Mouse (Mus musculus) C2C12 (cell line): ENCODE data around the gene Mat2a. TPM values are rescaled to one million over a fixed set of nuclear protein-coding genes. Genes with fewer than 3 reads are reported as not detected.

Experiments used
- H3K27me3 ChIP-seq: one replicate; pipeline ENCODE4 v1.6.1; 2011; ENCODE audit not compliant: control insufficient read depth, insufficient read depth, insufficient read length
- H3K36me3 ChIP-seq: one replicate; pipeline ENCODE4 v1.6.1; 2011; ENCODE audit not compliant: control insufficient read depth, insufficient read depth
- H3K4me3 ChIP-seq: one replicate; pipeline ENCODE4 v1.5.1; 2011; ENCODE audit warnings: mild to moderate bottlenecking, control low read depth; ENCODE audit not compliant: poor library complexity, insufficient read depth, severe bottlenecking
- H3K79me2 ChIP-seq: one replicate; pipeline ENCODE4 v1.6.1; 2011; ENCODE audit not compliant: control insufficient read depth, insufficient read depth
- H3K79me3 ChIP-seq: one replicate; pipeline ENCODE4 v1.6.1; 2011; ENCODE audit warnings: low read depth, control low read depth
- H3ac ChIP-seq: one replicate; pipeline ENCODE3; 2011; ENCODE audit warnings: low read depth; ENCODE audit not compliant: control insufficient read depth, insufficient read length
- CEBPB ChIP-seq: IDR thresholded peaks from one replicate; pipeline ENCODE4 v1.6.1; 2011; ENCODE audit warnings: low read depth, mild to moderate bottlenecking, control low read depth, moderate library complexity
- CTCF ChIP-seq: IDR thresholded peaks from one replicate; pipeline ENCODE4 v1.5.1; 2011; ENCODE audit not compliant: control insufficient read depth, insufficient read depth, insufficient read length
- FOSL1 ChIP-seq: IDR thresholded peaks from one replicate; pipeline ENCODE4 v1.8.0; 2011; ENCODE audit warnings: mild to moderate bottlenecking, low read length; ENCODE audit not compliant: poor library complexity, insufficient read depth, severe bottlenecking
- MAX ChIP-seq: IDR thresholded peaks from one replicate; pipeline ENCODE4 v1.6.1; 2011; ENCODE audit warnings: mild to moderate bottlenecking, control low read depth
- MYOD1 ChIP-seq: IDR thresholded peaks from one replicate; pipeline ENCODE4 v1.6.1; 2011; ENCODE audit warnings: low read depth; ENCODE audit not compliant: control insufficient read depth, insufficient read length
- MYOG ChIP-seq: IDR thresholded peaks from one replicate; pipeline ENCODE4 v1.6.1; 2011; ENCODE audit not compliant: control insufficient read depth, insufficient read length; ENCODE audit errors: extremely low read depth
- USF1 ChIP-seq: IDR thresholded peaks from one replicate; pipeline ENCODE4 v1.6.1; 2011; ENCODE audit warnings: low read depth, mild to moderate bottlenecking, control low read depth, moderate library complexity
- polyA plus RNA-seq: library from polyadenylated mRNA; unstranded; fragments of >200 nt; fragmentation: generic; extraction: Trizol; gene quantifications from one replicate; pipeline ENCODE4 v1.2.1, GENCODE M21; 2012; ENCODE audit warnings: missing spikeins

Mat2a gene
- polyA plus RNA-seq, 1 experiment, result 165 TPM

GRCm38 (mm10) chr6:72405356-72405755, 34.0 kb downstream of the Mat2a start:
- H3K79me2 ChIP-seq, result no peaks in the 10 kb centered on the region
- no peaks in the 10 kb centered on the region for H3K79me3 ChIP-seq
- TF ChIP-seq MYOG, result no peak
- TF ChIP-seq CEBPB, result no peak
- no peak for TF ChIP-seq USF1
- TF ChIP-seq CTCF, result no peak
- TF ChIP-seq MYOD1, result no peak
- TF ChIP-seq MAX, result no peak
- TF ChIP-seq FOSL1, result no peak
- no peaks in the 10 kb centered on the region for H3K27me3 ChIP-seq
- no peaks in the 10 kb centered on the region for H3K36me3 ChIP-seq
- H3ac ChIP-seq, result no peak overlapping the region
- no peak overlapping the region for H3K4me3 ChIP-seq

- Histone ChIP-seq H3K36me3 (no peaks in the 10 kb centered on the region), H3K27me3 (no peaks in the 10 kb centered on the region), H3ac (no peak overlapping the region), H3K79me2 (no peaks in the 10 kb centered on the region), H3K79me3 (no peaks in the 10 kb centered on the region), H3K4me3 (no peak overlapping the region)
- TF ChIP-seq CTCF (peak; percentile 5), CEBPB (no peak)
These were observed 37.5 kb downstream of the Mat2a start for GRCm38 (mm10) chr6:72401875-72402274.

- Histone ChIP-seq H3K4me3 (no peak overlapping the region), H3K79me3 (no peaks in the 10 kb centered on the region), H3K79me2 (no peaks in the 10 kb centered on the region), H3K36me3 (no peaks in the 10 kb centered on the region), H3K27me3 (no peaks in the 10 kb centered on the region), H3ac (no peak overlapping the region)
- no peak for TF ChIP-seq MYOD1
- no peak for TF ChIP-seq USF1
- no peak for TF ChIP-seq MAX
- no peak for TF ChIP-seq CTCF
- TF ChIP-seq FOSL1, result no peak
- TF ChIP-seq MYOG, result no peak
- TF ChIP-seq CEBPB, result no peak
These were observed 39.4 kb downstream of the Mat2a start for GRCm38 (mm10) chr6:72399967-72400366.

GRCm38 (mm10) chr6:72396837-72397251, 42.5 kb downstream of the Mat2a start:
- H3ac ChIP-seq, result no peak overlapping the region
- no peaks in the 10 kb centered on the region for H3K79me2 ChIP-seq
- H3K4me3 ChIP-seq, result no peak overlapping the region
- no peak for TF ChIP-seq CEBPB
- TF ChIP-seq MYOD1, result peak; percentile 65
- H3K36me3 ChIP-seq, result no peaks in the 10 kb centered on the region
- H3K27me3 ChIP-seq, result no peaks in the 10 kb centered on the region
- no peaks in the 10 kb centered on the region for H3K79me3 ChIP-seq

- no peak overlapping the region for H3ac ChIP-seq
- H3K36me3 ChIP-seq, result peaks cover 3% of the 10 kb centered on the region
- H3K79me2 ChIP-seq, result peaks cover 15% of the 10 kb centered on the region
- TF ChIP-seq MYOD1, result no peak
- TF ChIP-seq MAX, result no peak
- no peak for TF ChIP-seq CTCF
- TF ChIP-seq CEBPB, result no peak
- no peak for TF ChIP-seq FOSL1
- no peak for TF ChIP-seq USF1
- no peak for TF ChIP-seq MYOG
- H3K4me3 ChIP-seq, result no peak overlapping the region
- H3K79me3 ChIP-seq, result no peaks in the 10 kb centered on the region
- H3K27me3 ChIP-seq, result no peaks in the 10 kb centered on the region
These were observed 47.0 kb downstream of the Mat2a start for GRCm38 (mm10) chr6:72392341-72392740.

GRCm38 (mm10) chr6:72390795-72391521, 48.4 kb downstream of the Mat2a start:
- peaks cover 3% of the 10 kb centered on the region for H3K36me3 ChIP-seq
- H3K79me3 ChIP-seq, result no peaks in the 10 kb centered on the region
- peaks cover 15% of the 10 kb centered on the region for H3K79me2 ChIP-seq
- no peak overlapping the region for H3K4me3 ChIP-seq
- TF ChIP-seq MYOD1 (no peak), USF1 (no peak), MYOG (no peak), CEBPB (no peak), MAX (no peak), FOSL1 (no peak), CTCF (no peak)
- H3K27me3 ChIP-seq, result no peaks in the 10 kb centered on the region
- H3ac ChIP-seq, result no peak overlapping the region
